Mouse (Mus musculus) erythroid progenitor cell, adult 5-6 weeks (primary cell): Measurements from ENCODE around the gene Nkx3-2. TPM values are rescaled to one million over a fixed set of nuclear protein-coding genes. Genes with fewer than 3 reads are reported as not detected.

Experiments used
- ATAC-seq: replicated peaks from 2 replicates; pipeline ENCODE4 v1.8.0; 2016; ENCODE audit warnings: moderate number of reproducible peaks, mild to moderate bottlenecking, moderate TSS enrichment, inconsistent platforms; ENCODE audit not compliant: poor library complexity, low FRiP score, severe bottlenecking
- total RNA-seq, 2 experiments: library from RNA; stranded (forward) in 1 of 2; stranded (reverse) in 1 of 2; fragments of 150-400 nt in 1 of 2; fragments of 186-747, 209-891 nt in 1 of 2; gene quantifications; 2 replicates each; pipeline versions ENCODE4 v1.2.3 to v1.2.4; 2015 to 2017; ENCODE audit warnings: low replicate concordance in 2 of 2

The Nkx3-2 gene
- total RNA-seq, 2 experiments from 2014 or later = not detected

- no peak for ATAC-seq
Measured at GRCm38 (mm10) chr5:41725573-41725972, 38.7 kb downstream of the Nkx3-2 start.

Other genes starting within 250 kb of the Nkx3-2 start
- 15.1 and 18.7 TPM in 2 replicates for gene Rab28, start 56.3 kb downstream of the Nkx3-2 start, total RNA-seq (2015; ENCODE audit: low replicate concordance)
- 22.8 and 26.1 TPM in 2 replicates for gene Rab28, start 56.3 kb downstream of the Nkx3-2 start, total RNA-seq (2017; ENCODE audit: low replicate concordance)
- 18.0 and 23.5 TPM in 2 replicates for gene Bod1l, start 79.8 kb upstream of the Nkx3-2 start, total RNA-seq (2015; ENCODE audit: low replicate concordance)
- 34.7 and 88.4 TPM in 2 replicates for gene Bod1l, start 79.8 kb upstream of the Nkx3-2 start, total RNA-seq (2017; ENCODE audit: low replicate concordance)